Mouse (Mus musculus): ENCODE results near the gene Fgfr3. TPM values are rescaled to one million over a fixed set of nuclear protein-coding genes. Genes with fewer than 3 reads are reported as not detected.

Gene Fgfr3
- polyA plus RNA-seq, 1 experiment: 4.3 TPM

- Histone ChIP-seq H3K4me3 (ENCODE audit: control insufficient read depth, low read depth, low read length) (no peak overlapping the region), H3K27ac (ENCODE audit: control insufficient read depth, insufficient read depth, low read depth, low read length) (no peak overlapping the region), H3K27me3 (ENCODE audit: control insufficient read depth, insufficient read depth, low read length) (no peaks in the 10 kb centered on the region), H3K4me1 (ENCODE audit: control insufficient read depth, insufficient read depth, low read length) (no peaks in the 10 kb centered on the region; the same call in 1 of the 2 replicates), H3K36me3 (ENCODE audit: control insufficient read depth, insufficient read depth, low read length) (no peaks in the 10 kb centered on the region)
- TF ChIP-seq CTCF (IDR thresholded peaks at IDR 0.05; ENCODE audit: control insufficient read depth, insufficient read depth, insufficient replicate concordance, low read depth, low read length) (no peak; the same call in 1 of the 2 replicates), POLR2A (IDR thresholded peaks at IDR 0.05; ENCODE audit: control insufficient read depth, low read depth, low read length) (no peak)
These were observed 37.4 kb upstream of the Fgfr3 start for GRCm38 (mm10) chr5:33683897-33684652.

DNA sequence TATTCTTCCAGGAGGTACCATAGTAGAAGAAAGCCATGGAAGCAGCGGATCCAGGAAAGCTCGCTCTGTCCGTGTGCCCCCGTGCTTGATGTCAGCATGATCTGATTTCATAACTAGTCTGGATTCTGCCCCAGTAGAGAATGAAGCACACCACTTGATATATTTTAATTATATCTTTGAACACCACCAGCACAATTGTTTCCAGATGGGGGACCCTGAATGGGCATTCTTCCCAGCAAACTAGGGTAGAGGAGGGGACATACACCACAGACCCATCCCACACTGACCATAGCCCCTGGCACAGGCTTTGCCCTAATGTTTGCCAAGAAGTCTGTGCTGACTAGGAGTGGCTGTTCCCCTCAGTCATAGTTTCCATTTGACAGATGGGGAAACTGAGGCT is 36.5 kb upstream of the Fgfr3 start:
- TF ChIP-seq CTCF (IDR thresholded peaks at IDR 0.05; ENCODE audit: control insufficient read depth, insufficient read depth, insufficient replicate concordance, low read depth, low read length) (no peak), POLR2A (IDR thresholded peaks at IDR 0.05; ENCODE audit: control insufficient read depth, low read depth, low read length) (no peak)
- no peak overlapping the region for H3K27ac ChIP-seq (ENCODE audit: control insufficient read depth, insufficient read depth, low read depth, low read length)
- H3K4me3 ChIP-seq (ENCODE audit: control insufficient read depth, low read depth, low read length): no peak overlapping the region
- no peaks in the 10 kb centered on the region for H3K27me3 ChIP-seq (ENCODE audit: control insufficient read depth, insufficient read depth, low read length)
- H3K36me3 ChIP-seq (ENCODE audit: control insufficient read depth, insufficient read depth, low read length): no peaks in the 10 kb centered on the region
- no peaks in the 10 kb centered on the region; the same call in 1 of the 2 replicates for H3K4me1 ChIP-seq (ENCODE audit: control insufficient read depth, insufficient read depth, low read length)

DNA sequence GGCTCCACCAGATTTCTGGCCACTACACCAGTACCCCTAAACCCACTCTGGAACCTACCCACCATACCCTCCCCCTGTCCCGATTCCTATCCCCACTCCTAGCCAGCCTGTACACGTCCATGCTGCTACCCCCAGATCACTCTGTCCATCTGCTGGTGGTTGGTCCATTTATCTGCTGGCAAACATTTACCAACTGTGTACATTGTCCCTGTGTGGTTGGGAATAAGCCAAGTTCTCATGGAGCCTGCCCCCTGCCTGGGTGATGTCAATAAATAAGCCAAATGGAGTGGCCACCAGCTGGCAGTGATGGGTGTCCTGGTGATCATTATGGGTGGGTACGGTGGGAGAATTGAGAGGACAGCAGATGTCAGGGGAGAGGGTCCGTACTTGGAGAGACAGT is 34.3 kb upstream of the Fgfr3 start:
- TF ChIP-seq CTCF (IDR thresholded peaks at IDR 0.05; ENCODE audit: control insufficient read depth, insufficient read depth, insufficient replicate concordance, low read depth, low read length): no peak
- TF ChIP-seq POLR2A (IDR thresholded peaks at IDR 0.05; ENCODE audit: control insufficient read depth, low read depth, low read length): no peak
- no peaks in the 10 kb centered on the region for H3K27me3 ChIP-seq (ENCODE audit: control insufficient read depth, insufficient read depth, low read length)
- H3K27ac ChIP-seq (ENCODE audit: control insufficient read depth, insufficient read depth, low read depth, low read length): no peak overlapping the region
- peaks cover 1% of the 10 kb centered on the region for H3K4me1 ChIP-seq (ENCODE audit: control insufficient read depth, insufficient read depth, low read length)
- H3K4me3 ChIP-seq (ENCODE audit: control insufficient read depth, low read depth, low read length): no peak overlapping the region
- no peaks in the 10 kb centered on the region for H3K36me3 ChIP-seq (ENCODE audit: control insufficient read depth, insufficient read depth, low read length)

GRCm38 (mm10) chr5:33688278-33689220 is 32.9 kb upstream of the Fgfr3 start:
- H3K27ac ChIP-seq (ENCODE audit: control insufficient read depth, insufficient read depth, low read depth, low read length): no peak overlapping the region
- no peaks in the 10 kb centered on the region for H3K36me3 ChIP-seq (ENCODE audit: control insufficient read depth, insufficient read depth, low read length)
- no peaks in the 10 kb centered on the region for H3K27me3 ChIP-seq (ENCODE audit: control insufficient read depth, insufficient read depth, low read length)
- H3K4me3 ChIP-seq (ENCODE audit: control insufficient read depth, low read depth, low read length): no peak overlapping the region
- peaks cover 8% of the 10 kb centered on the region for H3K4me1 ChIP-seq (ENCODE audit: control insufficient read depth, insufficient read depth, low read length)
- no peak for TF ChIP-seq CTCF (IDR thresholded peaks at IDR 0.05; ENCODE audit: control insufficient read depth, insufficient read depth, insufficient replicate concordance, low read depth, low read length)
- no peak for TF ChIP-seq POLR2A (IDR thresholded peaks at IDR 0.05; ENCODE audit: control insufficient read depth, low read depth, low read length)

GRCm38 (mm10) chr5:33689221-33689844 is 32.1 kb upstream of the Fgfr3 start:
- TF ChIP-seq CTCF (IDR thresholded peaks at IDR 0.05; ENCODE audit: control insufficient read depth, insufficient read depth, insufficient replicate concordance, low read depth, low read length): no peak
- TF ChIP-seq POLR2A (IDR thresholded peaks at IDR 0.05; ENCODE audit: control insufficient read depth, low read depth, low read length): no peak
- no peak overlapping the region for H3K4me3 ChIP-seq (ENCODE audit: control insufficient read depth, low read depth, low read length)
- H3K4me1 ChIP-seq (ENCODE audit: control insufficient read depth, insufficient read depth, low read length): peaks cover 9% of the 10 kb centered on the region
- no peaks in the 10 kb centered on the region for H3K36me3 ChIP-seq (ENCODE audit: control insufficient read depth, insufficient read depth, low read length)
- no peaks in the 10 kb centered on the region for H3K27me3 ChIP-seq (ENCODE audit: control insufficient read depth, insufficient read depth, low read length)
- H3K27ac ChIP-seq (ENCODE audit: control insufficient read depth, insufficient read depth, low read depth, low read length): no peak overlapping the region

DNA sequence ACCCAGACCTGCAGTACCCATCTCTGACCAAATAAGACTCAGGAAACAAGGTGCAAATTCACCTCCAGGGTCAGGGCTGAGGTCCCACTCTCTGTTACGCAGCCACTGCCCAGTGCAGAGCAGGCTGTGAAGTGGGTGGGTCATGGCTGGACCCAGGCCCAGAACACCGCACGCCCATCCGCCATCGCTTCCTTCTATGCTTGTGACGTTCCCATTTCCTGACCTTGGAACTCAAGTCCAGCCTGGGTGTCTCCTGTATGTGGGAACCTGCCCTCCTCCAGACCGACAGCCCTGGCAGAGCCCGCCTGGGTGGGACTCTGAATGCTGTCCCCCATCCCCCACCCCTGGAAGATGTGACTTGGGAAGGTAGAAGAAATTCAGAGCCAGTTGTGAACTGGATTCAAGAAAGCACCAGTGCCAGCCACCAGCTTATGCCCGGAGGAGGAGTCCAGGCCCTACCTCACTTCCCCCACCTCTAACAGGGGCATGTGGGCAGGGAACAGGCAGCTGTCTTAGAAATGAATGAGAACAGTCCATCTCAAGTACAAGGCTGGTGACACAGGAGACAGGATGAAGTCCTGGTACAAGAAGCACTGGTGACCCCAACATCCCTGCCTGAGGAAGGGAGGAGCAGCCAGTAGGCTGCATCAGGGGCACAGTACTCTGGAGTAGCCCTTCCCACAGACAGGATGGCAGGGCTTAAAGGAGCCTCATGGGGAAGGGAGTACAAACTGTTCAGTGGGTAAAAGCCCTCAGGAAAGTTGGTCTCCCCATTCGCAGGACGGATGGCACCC is 31.4 kb upstream of the Fgfr3 start:
- Histone ChIP-seq H3K27ac (ENCODE audit: control insufficient read depth, insufficient read depth, low read depth, low read length) (no peak overlapping the region), H3K4me1 (ENCODE audit: control insufficient read depth, insufficient read depth, low read length) (peaks cover 13% of the 10 kb centered on the region), H3K27me3 (ENCODE audit: control insufficient read depth, insufficient read depth, low read length) (no peaks in the 10 kb centered on the region), H3K4me3 (ENCODE audit: control insufficient read depth, low read depth, low read length) (no peak overlapping the region), H3K36me3 (ENCODE audit: control insufficient read depth, insufficient read depth, low read length) (no peaks in the 10 kb centered on the region)
- TF ChIP-seq POLR2A (IDR thresholded peaks at IDR 0.05; ENCODE audit: control insufficient read depth, low read depth, low read length) (no peak), CTCF (IDR thresholded peaks at IDR 0.05; ENCODE audit: control insufficient read depth, insufficient read depth, insufficient replicate concordance, low read depth, low read length) (no peak)

Data from testis, adult 2 months (tissue).